In the genomic region with DNA sequence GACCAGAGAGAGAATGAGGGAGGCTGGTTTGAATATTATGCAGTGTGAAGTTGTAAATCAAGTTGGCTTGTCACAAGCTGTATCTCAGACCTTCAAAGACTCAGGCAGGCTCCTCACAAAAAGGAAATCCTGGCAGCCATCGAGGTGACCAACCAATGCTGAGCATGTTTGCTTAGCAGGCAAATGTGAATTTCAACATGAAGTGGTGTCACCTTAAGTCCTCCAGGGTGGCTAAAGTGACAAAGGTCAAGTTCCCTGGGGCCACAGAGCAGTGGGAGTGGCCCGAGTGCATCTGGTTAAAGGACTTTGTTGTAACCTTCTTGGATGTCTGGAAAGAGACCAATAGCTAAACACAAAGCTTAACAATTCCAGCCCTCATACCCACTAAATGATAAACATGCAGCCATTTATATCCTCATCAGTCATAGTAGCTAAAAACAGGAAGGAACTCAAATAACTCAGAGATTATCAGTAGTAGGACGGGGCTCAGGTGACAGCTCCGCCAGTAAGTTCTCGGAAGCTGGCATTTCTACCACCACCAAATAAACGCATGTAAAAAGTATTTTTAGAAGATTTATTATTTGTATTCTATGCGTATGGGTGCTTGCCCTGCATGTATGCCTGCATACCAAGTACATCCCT, we compare ENCODE assay signal across 19 mouse cellular contexts.
DNase-seq lines count a peak whose midpoint lies in the region; ATAC-seq and TF ChIP-seq lines count a peak whose summit lies in the region.
"Had no signal": no experiment of that assay in that cellular context is flagged by ENCODE, and none has a peak within 500 bp of the region (broad histone marks: within the 10 kb centered on the region; RNA-seq: fewer than 3 reads in every experiment).

No protein-coding gene starts in this region.

- DNase-seq in adrenal gland, postnatal 36 days: peak; percentile 13 to 21
- no peak for DNase-seq in adrenal gland, adult 18-20 months (ENCODE audit: low spot score in 2 of 2)
- DNase-seq in liver, adult 2 months (ENCODE audit: extremely low read depth, low read depth, low spot score): peak; percentile 33
- DNase-seq in liver, embryonic 11.5 days (ENCODE audit: low spot score): no peak
- DNase-seq in lung, postnatal 36 days: peak; percentile 67
- DNase-seq in heart, postnatal 25 days (ENCODE audit: low spot score): no peak
- DNase-seq: cerebellum, adult 9-10 months; heart, adult 18-20 months; heart, postnatal 4 days; kidney, postnatal 14 days; liver, postnatal 0 days; retina, postnatal 1 day; thymus, postnatal 14 days had no signal

- no peaks in the 10 kb centered on the region for H3K9me3 ChIP-seq in liver, embryonic 11.5 days (ENCODE audit: control insufficient read depth, low read length)
- H3K9me3 ChIP-seq in hindbrain, embryonic 13.5 days: no peaks in the 10 kb centered on the region
- H3K9me3 ChIP-seq: embryonic facial prominence, embryonic 15.5 days; limb, embryonic 15.5 days had no signal

- no peak overlapping the region for H3K4me3 ChIP-seq in liver, adult 2 months (ENCODE audit: insufficient read depth, low read depth, low read length)
- H3K4me3 ChIP-seq in liver, embryonic 11.5 days (ENCODE audit: low read depth, low read length): no peak overlapping the region
- H3K4me3 ChIP-seq in hindbrain, embryonic 13.5 days: no peak overlapping the region
- H3K4me3 ChIP-seq: embryonic facial prominence, embryonic 15.5 days; limb, embryonic 15.5 days had no signal

- no peak for ATAC-seq in liver, embryonic 11.5 days (replicated peaks; ENCODE audit: low FRiP score)
- no peak for ATAC-seq in hindbrain, embryonic 13.5 days (ENCODE audit: low FRiP score)
- ATAC-seq: hindbrain, postnatal 0 days; intestine, postnatal 0 days; liver, postnatal 0 days had no signal

- no peak for TF ChIP-seq POLR2A in liver, adult 2 months (IDR thresholded peaks at IDR 0.05; ENCODE audit: extremely low read depth, insufficient read depth, low read length)

- no peak overlapping the region for H3K4me2 ChIP-seq in liver, embryonic 11.5 days
- H3K4me2 ChIP-seq in hindbrain, embryonic 13.5 days: no peak overlapping the region
- H3K4me2 ChIP-seq: embryonic facial prominence, embryonic 15.5 days; limb, embryonic 15.5 days had no signal

- TF ChIP-seq CTCF in liver, adult 2 months (IDR thresholded peaks at IDR 0.05; ENCODE audit: low read depth, low read length): no peak

- H3K79me2 ChIP-seq in liver, adult 2 months (ENCODE audit: control insufficient read depth, insufficient read depth, low read length): no peaks in the 10 kb centered on the region

- H3K9ac ChIP-seq in liver, adult 2 months (ENCODE audit: low read depth, low read length): no peak overlapping the region
- H3K9ac ChIP-seq in liver, embryonic 11.5 days (ENCODE audit: low read depth, low read length): no peak overlapping the region
- no peak overlapping the region for H3K9ac ChIP-seq in hindbrain, embryonic 13.5 days
- H3K9ac ChIP-seq: embryonic facial prominence, embryonic 15.5 days; limb, embryonic 15.5 days; liver, postnatal 0 days had no signal

- H3K27ac ChIP-seq in liver, adult 2 months (replicated peaks; ENCODE audit: insufficient read depth, low read depth, low read length): no peak overlapping the region
- no peak overlapping the region for H3K27ac ChIP-seq in liver, embryonic 11.5 days (ENCODE audit: low read depth, low read length)
- no peak overlapping the region for H3K27ac ChIP-seq in hindbrain, embryonic 13.5 days
- H3K27ac ChIP-seq: embryonic facial prominence, embryonic 15.5 days; hindbrain, postnatal 0 days; limb, embryonic 15.5 days had no signal

- intact Hi-C loops in heart, postnatal 25 days (cut with DNase I): no loop called here

- H3K36me3 ChIP-seq in liver, adult 2 months (ENCODE audit: control insufficient read depth, insufficient read depth, low read length): no peaks in the 10 kb centered on the region
- H3K36me3 ChIP-seq in liver, embryonic 11.5 days (ENCODE audit: control insufficient read depth, insufficient read depth, low read length): no peaks in the 10 kb centered on the region
- no peaks in the 10 kb centered on the region for H3K36me3 ChIP-seq in hindbrain, embryonic 13.5 days
- H3K36me3 ChIP-seq: embryonic facial prominence, embryonic 15.5 days; G1E; limb, embryonic 15.5 days had no signal

- no peaks in the 10 kb centered on the region for H3K4me1 ChIP-seq in liver, adult 2 months (ENCODE audit: control insufficient read depth, insufficient read depth, low read length)
- no peaks in the 10 kb centered on the region for H3K4me1 ChIP-seq in liver, embryonic 11.5 days (replicated peaks; ENCODE audit: control insufficient read depth, insufficient read depth, low read length)
- H3K4me1 ChIP-seq in hindbrain, embryonic 13.5 days (replicated peaks): 0 out of 2 replicates have a peak, but pooled peaks cover 4% of the 10 kb centered on the region

- no peaks in the 10 kb centered on the region for H3K27me3 ChIP-seq in liver, adult 2 months (ENCODE audit: control insufficient read depth, insufficient read depth, low read length)
- H3K27me3 ChIP-seq in liver, embryonic 11.5 days (replicated peaks; ENCODE audit: control insufficient read depth, insufficient read depth, low read length): no peaks in the 10 kb centered on the region
- no peaks in the 10 kb centered on the region for H3K27me3 ChIP-seq in hindbrain, embryonic 13.5 days
- H3K27me3 ChIP-seq: embryonic facial prominence, embryonic 15.5 days; limb, embryonic 15.5 days had no signal

- WGBS in liver, adult 2 months: 58% methylated on average over 7 of the region's 7 CpGs
- WGBS in liver, embryonic 11.5 days: 52% methylated on average over 7 of the region's 7 CpGs
- WGBS in hindbrain, embryonic 13.5 days: 80% methylated on average over 7 of the region's 7 CpGs

Comparison
In these comparisons a context has a peak if more than half of its experiments do, and no peak if none do; other contexts are left out.
1. DNase-seq: peak in adrenal gland, postnatal 36 days (2 of 2), liver, adult 2 months (single experiment) and lung, postnatal 36 days (single experiment); none in adrenal gland, adult 18-20 months (0 of 2), liver, embryonic 11.5 days (single experiment) and heart, postnatal 25 days (single experiment).